Mouse (Mus musculus) hindbrain, embryonic 10.5 days (tissue): ENCODE data around the gene Sprr2e. TPM values are rescaled to one million over a fixed set of nuclear protein-coding genes. Genes with fewer than 3 reads are reported as not detected.

Experiments
- DNase-seq: peaks from one replicate; pipeline ENCODE4 v3.0.0-alpha.2; 2017; ENCODE audit warnings: low spot score
- H3K27ac ChIP-seq: fragments of 300-500 bp; sonication (generic); 2 replicates; pipeline ENCODE4 v1.5.1; 2016; ENCODE audit warnings: mild to moderate bottlenecking, moderate library complexity
- H3K27me3 ChIP-seq: fragments of 300-500 bp; sonication (generic); 2 replicates; pipeline ENCODE4 v1.6.1; 2016; ENCODE audit warnings: mild to moderate bottlenecking; ENCODE audit not compliant: poor library complexity, insufficient read depth, severe bottlenecking
- H3K36me3 ChIP-seq: fragments of 300-500 bp; sonication (generic); 2 replicates; pipeline ENCODE4 v1.6.1; 2016; ENCODE audit warnings: mild to moderate bottlenecking, moderate library complexity
- H3K4me1 ChIP-seq: fragments of 300-500 bp; sonication (generic); replicated peaks from 2 replicates; pipeline ENCODE4 v1.6.1; 2016; ENCODE audit warnings: mild to moderate bottlenecking
- H3K4me3 ChIP-seq: fragments of 300-500 bp; sonication (generic); 2 replicates; pipeline ENCODE4 v1.5.1; 2016; ENCODE audit warnings: mild to moderate bottlenecking, moderate library complexity
- H3K9me3 ChIP-seq: fragments of 300-500 bp; sonication (generic); 2 replicates; pipeline ENCODE4 v1.6.1; 2016; ENCODE audit warnings: mild to moderate bottlenecking, moderate library complexity
- WGBS: fragments of 180-500 bp; shearing (Covaris S2); methylation state at CpG from one replicate; pipeline ENCODE4 v1.1.7; 2016; 5-methylcytosine and 5-hydroxymethylcytosine counted together
- polyA plus RNA-seq: library from polyadenylated mRNA; unstranded; fragments of >200 nt; fragmentation: Nextera tagmentation; extraction: Ambion mirVana; gene quantifications from 2 replicates; pipeline ENCODE4 v1.2.1, GENCODE M21; 2016

Gene Sprr2e
- not detected in 2 replicates for polyA plus RNA-seq

DNA sequence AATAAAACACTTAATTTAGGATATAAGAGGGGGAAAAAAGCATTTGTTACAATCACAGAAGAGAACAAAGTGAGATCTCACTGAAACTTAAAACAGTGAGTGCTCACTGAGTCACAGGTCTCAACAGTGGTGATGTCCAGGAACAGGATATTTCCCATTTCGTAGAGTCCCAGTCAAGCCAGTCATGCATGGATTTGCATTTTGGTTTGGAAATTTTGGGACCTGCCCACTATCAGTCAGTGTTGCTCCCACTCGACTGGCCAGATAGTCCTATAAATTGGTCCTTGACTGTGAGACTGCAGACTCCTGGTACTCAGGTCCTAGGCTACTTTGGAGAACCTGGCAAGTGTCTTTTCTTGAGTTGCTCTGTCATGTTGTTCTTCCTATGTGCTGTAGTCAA is at the start of gene Sprr2e:
TSS of gene Sprr2e (plus strand) at position 301 of the 400 bp plus-strand sequence.
- Histone ChIP-seq H3K27me3 (no peaks in the 10 kb centered on the region), H3K27ac (no peak within 1 kb of the TSS), H3K9me3 (no peaks in the 10 kb centered on the region), H3K4me3 (no peak within 1 kb of the TSS), H3K36me3 (no peaks in the 10 kb centered on the region), H3K4me1 (no peaks in the 10 kb centered on the region)
- 82% methylated on average over 2 of the region's 2 CpGs for WGBS
- no peak for DNase-seq

DNA sequence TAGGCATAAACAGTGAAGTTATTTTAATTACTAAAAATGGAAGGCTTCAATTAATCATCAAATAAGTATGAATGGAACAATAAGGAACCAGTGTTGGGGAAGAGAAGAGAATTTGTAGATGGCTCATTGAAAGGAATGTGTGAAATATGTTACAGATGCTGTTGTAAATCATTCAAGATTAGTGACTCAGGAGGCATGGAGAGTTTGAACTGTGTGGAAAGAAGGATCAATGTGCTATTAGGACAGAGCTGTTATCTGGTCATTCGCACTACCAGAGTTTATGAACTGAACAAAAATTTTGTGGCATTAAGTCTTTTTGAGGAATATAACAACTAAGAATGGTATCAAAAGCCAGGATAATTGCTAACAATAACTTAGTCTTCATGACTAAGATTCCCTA is 44.5 kb upstream of the Sprr2e start:
- DNase-seq, result no peak
- WGBS, result 96% methylated on average over 1 of the region's 1 CpGs
- Histone ChIP-seq H3K9me3 (no peaks in the 10 kb centered on the region), H3K27me3 (no peaks in the 10 kb centered on the region), H3K36me3 (no peaks in the 10 kb centered on the region), H3K4me3 (no peak overlapping the region), H3K27ac (no peak overlapping the region), H3K4me1 (no peaks in the 10 kb centered on the region)

DNA sequence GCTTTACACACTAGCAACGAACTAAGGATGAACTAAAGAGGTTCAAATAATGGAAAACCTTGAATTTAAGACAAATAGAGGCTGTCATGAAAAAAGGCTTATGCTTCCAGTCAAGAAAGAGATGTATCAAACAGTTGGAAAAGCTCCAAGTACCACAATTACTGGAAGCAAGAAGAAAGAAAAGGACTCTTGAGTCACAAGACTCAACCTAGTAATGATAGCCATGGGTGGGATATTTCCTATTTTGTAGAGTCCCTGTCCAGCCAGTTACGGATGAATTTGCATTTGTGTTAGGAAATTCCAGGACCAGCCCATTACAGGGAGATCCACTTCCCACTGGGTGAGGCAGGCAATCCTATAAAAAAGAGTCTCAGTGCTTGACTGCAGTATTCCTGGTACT is 35.6 kb upstream of the Sprr2e start, which contains the start of gene Sprr2b:
TSS of gene Sprr2b (plus strand) at position 301 of the 400 bp plus-strand sequence.
- Histone ChIP-seq H3K4me1 (no peaks in the 10 kb centered on the region), H3K4me3 (no peak within 1 kb of the TSS), H3K9me3 (no peaks in the 10 kb centered on the region), H3K27ac (no peak within 1 kb of the TSS), H3K36me3 (no peaks in the 10 kb centered on the region), H3K27me3 (no peaks in the 10 kb centered on the region)
- no peak for DNase-seq
- WGBS, result 87% methylated on average over 2 of the region's 2 CpGs

GRCm38 (mm10) chr3:92317384-92317783 is 34.6 kb upstream of the Sprr2e start:
- H3K4me3 ChIP-seq, result no peak overlapping the region
- WGBS, result 68% methylated on average over 2 of the region's 2 CpGs
- no peaks in the 10 kb centered on the region for H3K27me3 ChIP-seq
- no peaks in the 10 kb centered on the region for H3K9me3 ChIP-seq
- no peak for DNase-seq
- no peaks in the 10 kb centered on the region for H3K4me1 ChIP-seq
- no peak overlapping the region for H3K27ac ChIP-seq
- no peaks in the 10 kb centered on the region for H3K36me3 ChIP-seq

DNA sequence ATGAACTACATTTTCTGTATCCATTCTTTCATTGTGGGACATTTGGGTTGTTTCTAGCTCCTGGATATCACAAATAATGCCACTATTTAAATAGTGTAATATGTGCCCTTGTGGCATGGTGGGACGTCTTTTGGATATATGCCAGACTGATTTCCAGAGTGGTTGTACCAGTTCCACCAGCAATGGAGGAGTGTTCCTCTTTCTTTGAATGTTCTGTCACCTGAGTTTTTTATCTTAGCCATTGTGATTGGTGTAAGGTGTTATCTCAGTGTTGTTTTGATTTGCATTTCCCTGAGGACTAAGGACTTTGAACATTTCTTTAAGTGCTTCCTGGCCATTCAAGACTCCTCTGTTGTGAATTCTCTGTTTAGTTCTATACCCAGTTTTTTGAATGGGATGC is 15.7 kb upstream of the Sprr2e start:
- no peak overlapping the region for H3K4me3 ChIP-seq

GRCm38 (mm10) chr3:92338840-92339239 is 13.1 kb upstream of the Sprr2e start, which contains the start of gene Sprr2d:
Gene Sprr2d (plus strand): TSS chr3:92339140.
- Histone ChIP-seq H3K4me3 (no peak within 1 kb of the TSS), H3K27me3 (no peaks in the 10 kb centered on the region), H3K36me3 (no peaks in the 10 kb centered on the region), H3K4me1 (no peaks in the 10 kb centered on the region), H3K9me3 (no peaks in the 10 kb centered on the region), H3K27ac (no peak within 1 kb of the TSS)
- WGBS, result 91% methylated on average over 5 of the region's 5 CpGs
- no peak for DNase-seq

More for the DNA sequence above, 15.7 kb upstream of the Sprr2e start:
- DNase-seq, result no peak
- WGBS, result 91% methylated on average over 1 of the region's 1 CpGs
- Histone ChIP-seq H3K27me3 (no peaks in the 10 kb centered on the region), H3K36me3 (no peaks in the 10 kb centered on the region), H3K27ac (no peak overlapping the region), H3K9me3 (no peaks in the 10 kb centered on the region), H3K4me1 (no peaks in the 10 kb centered on the region)

DNA sequence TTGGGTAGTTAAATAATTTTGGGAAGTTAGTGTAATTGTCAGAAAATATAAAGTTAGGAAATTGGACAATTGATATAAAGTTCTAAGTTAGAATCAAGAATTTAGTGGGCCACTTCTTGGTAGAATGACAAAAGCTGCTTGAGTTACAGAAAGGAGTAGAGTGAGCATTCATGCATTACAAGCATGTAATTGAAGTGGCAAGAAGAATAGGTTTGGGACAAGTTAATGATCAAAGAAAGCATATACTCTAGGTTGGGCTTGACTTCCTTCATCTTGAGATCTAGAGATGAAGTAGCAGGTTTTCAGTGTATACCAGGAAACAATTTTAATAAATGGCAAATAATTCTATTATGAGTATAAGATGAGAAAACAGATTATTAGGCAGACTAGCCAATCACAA is 9.7 kb downstream of the Sprr2e start:
- Histone ChIP-seq H3K9me3 (no peaks in the 10 kb centered on the region), H3K36me3 (no peaks in the 10 kb centered on the region), H3K27me3 (no peaks in the 10 kb centered on the region), H3K4me3 (no peak overlapping the region), H3K4me1 (no peaks in the 10 kb centered on the region), H3K27ac (no peak overlapping the region)
- DNase-seq, result no peak

DNA sequence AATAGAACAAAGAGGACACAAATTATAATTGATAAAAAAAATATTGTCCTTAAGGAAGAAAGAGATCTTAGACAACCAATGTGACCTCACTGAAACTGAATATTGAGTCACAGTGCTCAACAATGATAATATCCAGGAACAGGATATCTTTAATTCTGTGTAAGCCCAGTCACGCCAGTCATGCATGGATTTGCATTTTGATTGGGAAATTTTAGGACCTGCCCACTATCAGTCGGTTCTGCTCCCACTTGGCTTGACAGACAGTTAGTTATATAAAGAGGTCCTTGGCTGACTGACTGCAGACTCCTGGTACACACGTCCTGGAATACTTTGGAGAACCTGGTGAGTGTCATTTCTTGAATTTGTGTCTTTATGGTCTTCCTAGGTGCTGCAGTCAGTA is 12.9 kb downstream of the Sprr2e start, which contains the start of gene Sprr2f:
TSS of gene Sprr2f (plus strand) at position 301 of the 400 bp plus-strand sequence.
- Histone ChIP-seq H3K36me3 (no peaks in the 10 kb centered on the region), H3K27me3 (no peaks in the 10 kb centered on the region), H3K9me3 (no peaks in the 10 kb centered on the region), H3K27ac (no peak within 1 kb of the TSS), H3K4me3 (no peak within 1 kb of the TSS), H3K4me1 (no peaks in the 10 kb centered on the region)
- no peak for DNase-seq
- 71% methylated on average over 3 of the region's 3 CpGs for WGBS

DNA sequence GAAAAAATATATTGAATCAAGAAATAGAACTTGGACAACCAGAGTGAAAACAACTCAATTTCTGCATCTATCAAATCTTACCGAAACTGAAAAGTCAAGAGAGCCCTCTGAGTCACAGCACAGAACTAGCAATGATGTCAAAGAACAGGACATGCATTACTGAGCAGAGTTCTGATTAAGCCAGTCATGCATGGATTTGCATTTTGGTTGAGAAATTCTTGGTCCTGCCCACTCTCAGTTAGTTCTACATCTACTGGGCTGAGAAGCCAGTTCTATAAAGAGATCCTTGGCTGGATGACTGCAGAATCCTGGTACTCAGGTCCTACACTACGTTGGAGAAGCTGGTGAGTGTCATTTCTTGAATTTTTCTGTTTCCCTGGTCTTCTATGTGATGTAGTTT is 21.7 kb downstream of the Sprr2e start:
- no peaks in the 10 kb centered on the region for H3K27me3 ChIP-seq
- H3K9me3 ChIP-seq, result no peaks in the 10 kb centered on the region
- no peak overlapping the region for H3K4me3 ChIP-seq
- no peak overlapping the region for H3K27ac ChIP-seq
- no peaks in the 10 kb centered on the region for H3K4me1 ChIP-seq
- 74% methylated on average over 2 of the region's 2 CpGs for WGBS
- H3K36me3 ChIP-seq, result no peaks in the 10 kb centered on the region
- no peak for DNase-seq

DNA sequence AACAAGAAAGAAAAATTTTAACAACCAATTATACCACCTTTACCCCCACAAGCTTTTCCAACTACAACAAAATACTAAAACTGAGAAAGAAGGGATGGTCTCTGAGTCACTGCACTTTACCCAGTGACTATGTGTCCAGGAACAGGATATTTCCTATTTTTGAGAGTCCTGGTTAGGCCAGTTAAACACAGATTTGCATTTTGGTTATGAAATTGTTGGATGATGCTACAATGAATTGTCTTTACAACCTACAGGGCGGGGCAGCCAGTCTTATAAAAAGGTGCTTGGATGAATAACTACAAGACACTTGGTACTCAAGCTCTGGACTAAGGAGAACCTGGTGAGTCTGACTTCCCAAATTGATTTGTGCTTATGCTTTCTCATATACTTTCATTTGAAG is 33.4 kb downstream of the Sprr2e start, which contains the start of gene Sprr2h:
TSS of gene Sprr2h (plus strand) at position 301 of the 400 bp plus-strand sequence.
- Histone ChIP-seq H3K4me3 (no peak within 1 kb of the TSS), H3K36me3 (no peaks in the 10 kb centered on the region), H3K27me3 (no peaks in the 10 kb centered on the region), H3K9me3 (no peaks in the 10 kb centered on the region), H3K27ac (no peak within 1 kb of the TSS), H3K4me1 (no peaks in the 10 kb centered on the region)
- 80% methylated on average over 1 of the region's 1 CpGs for WGBS
- no peak for DNase-seq

GRCm38 (mm10) chr3:92394301-92394700 is 42.4 kb downstream of the Sprr2e start:
- WGBS, result 50% methylated on average over 1 of the region's 1 CpGs
- no peaks in the 10 kb centered on the region for H3K36me3 ChIP-seq
- no peaks in the 10 kb centered on the region for H3K9me3 ChIP-seq
- H3K4me3 ChIP-seq, result no peak overlapping the region
- no peaks in the 10 kb centered on the region for H3K27me3 ChIP-seq
- no peak overlapping the region for H3K27ac ChIP-seq
- no peaks in the 10 kb centered on the region for H3K4me1 ChIP-seq
- no peak for DNase-seq

Other genes starting within 250 kb of the Sprr2e start
- not detected in 2 replicates for gene Prr9, start 228.2 kb upstream of the Sprr2e start, polyA plus RNA-seq
- not detected in 2 replicates for gene Lelp1, start 209.4 kb upstream of the Sprr2e start, polyA plus RNA-seq
- gene Sprr2a1, start 136.3 kb upstream of the Sprr2e start, polyA plus RNA-seq, result not detected in 2 replicates
- not detected in 2 replicates for gene Sprr2a2, start 136.2 kb upstream of the Sprr2e start, polyA plus RNA-seq
- not detected in 2 replicates for gene Sprr2a3, start 66.7 kb upstream of the Sprr2e start, polyA plus RNA-seq
- not detected in 2 replicates for gene Sprr2b, start 35.5 kb upstream of the Sprr2e start, polyA plus RNA-seq
- not detected in 2 replicates for gene Sprr2d, start 13.0 kb upstream of the Sprr2e start, polyA plus RNA-seq
- gene Sprr2f, start 13.0 kb downstream of the Sprr2e start, polyA plus RNA-seq, result not detected in 2 replicates
- not detected in 2 replicates for gene Sprr2h, start 33.5 kb downstream of the Sprr2e start, polyA plus RNA-seq
- gene Sprr2i, start 55.8 kb downstream of the Sprr2e start, polyA plus RNA-seq, result not detected in 2 replicates
- gene Sprr2j-ps, start 65.9 kb downstream of the Sprr2e start, polyA plus RNA-seq, result not detected in 2 replicates
- 8.3 and 9.8 TPM in 2 replicates for gene Gm9774, start 77.3 kb downstream of the Sprr2e start, polyA plus RNA-seq
- not detected in 2 replicates for gene Sprr2k, start 80.4 kb downstream of the Sprr2e start, polyA plus RNA-seq
- gene Sprr1b, start 86.6 kb downstream of the Sprr2e start, polyA plus RNA-seq, result not detected in 2 replicates
- gene Sprr3, start 106.6 kb downstream of the Sprr2e start, polyA plus RNA-seq, result not detected in 2 replicates
- not detected in 2 replicates for gene Sprr1a, start 133.8 kb downstream of the Sprr2e start, polyA plus RNA-seq
- gene Sprr4, start 148.3 kb downstream of the Sprr2e start, polyA plus RNA-seq, result not detected in 2 replicates
- not detected in 2 replicates for gene 2310046K23Rik, start 182.4 kb downstream of the Sprr2e start, polyA plus RNA-seq
- gene Ivl, start 221.6 kb downstream of the Sprr2e start, polyA plus RNA-seq, result not detected in 2 replicates
- not detected in 2 replicates for gene Smcp, start 236.9 kb downstream of the Sprr2e start, polyA plus RNA-seq